Mouse (Mus musculus) ZHBTc4 (cell line): ENCODE measurements around the gene Otop3.

ENCODE experiments used
- DNase-seq: peaks from one replicate; pipeline ENCODE4 v3.0.0-alpha.2; 2011; ENCODE audit warnings: low read depth, low spot score

Otop3 gene

DNA sequence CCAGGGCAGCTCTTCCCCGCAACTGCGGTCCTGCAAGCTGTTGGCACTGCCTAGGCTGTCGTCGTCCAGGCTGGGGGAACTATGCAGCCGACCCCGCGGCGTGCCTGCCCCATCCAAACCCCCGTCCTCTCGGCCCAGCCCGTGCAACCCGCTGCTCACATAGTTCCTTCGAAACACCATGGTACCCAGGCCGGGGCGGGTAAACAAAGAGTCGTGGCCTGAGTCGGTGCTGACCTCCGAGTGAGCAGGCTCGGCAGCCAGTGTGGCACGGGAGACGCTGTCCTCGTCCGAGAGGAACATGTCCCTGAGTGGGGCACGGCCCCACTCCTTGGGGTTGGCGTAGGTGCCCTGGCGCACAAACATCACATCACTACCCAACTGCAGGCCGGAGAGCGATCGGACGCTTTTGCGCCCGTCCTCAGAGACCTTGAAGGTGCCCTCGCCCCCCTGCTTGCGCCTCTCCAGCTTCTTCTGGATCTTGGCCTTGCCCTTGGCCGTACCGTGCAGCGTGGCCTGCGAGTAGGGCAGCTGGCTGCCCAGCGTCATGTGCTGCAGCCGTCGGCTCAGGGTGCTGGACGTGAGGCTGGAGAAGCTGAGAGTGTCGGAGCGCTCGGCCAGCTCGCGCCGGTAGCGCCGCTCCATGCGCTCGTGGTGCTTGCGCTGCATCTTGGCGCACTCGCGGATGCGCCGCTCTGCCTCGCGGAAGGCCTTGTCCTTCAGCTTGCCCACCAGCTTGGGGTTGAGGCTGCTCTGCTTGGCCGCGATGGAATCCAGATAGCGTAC lies 16.1 kb upstream of the Otop3 start:
- DNase-seq, result peak; percentile 56

DNA sequence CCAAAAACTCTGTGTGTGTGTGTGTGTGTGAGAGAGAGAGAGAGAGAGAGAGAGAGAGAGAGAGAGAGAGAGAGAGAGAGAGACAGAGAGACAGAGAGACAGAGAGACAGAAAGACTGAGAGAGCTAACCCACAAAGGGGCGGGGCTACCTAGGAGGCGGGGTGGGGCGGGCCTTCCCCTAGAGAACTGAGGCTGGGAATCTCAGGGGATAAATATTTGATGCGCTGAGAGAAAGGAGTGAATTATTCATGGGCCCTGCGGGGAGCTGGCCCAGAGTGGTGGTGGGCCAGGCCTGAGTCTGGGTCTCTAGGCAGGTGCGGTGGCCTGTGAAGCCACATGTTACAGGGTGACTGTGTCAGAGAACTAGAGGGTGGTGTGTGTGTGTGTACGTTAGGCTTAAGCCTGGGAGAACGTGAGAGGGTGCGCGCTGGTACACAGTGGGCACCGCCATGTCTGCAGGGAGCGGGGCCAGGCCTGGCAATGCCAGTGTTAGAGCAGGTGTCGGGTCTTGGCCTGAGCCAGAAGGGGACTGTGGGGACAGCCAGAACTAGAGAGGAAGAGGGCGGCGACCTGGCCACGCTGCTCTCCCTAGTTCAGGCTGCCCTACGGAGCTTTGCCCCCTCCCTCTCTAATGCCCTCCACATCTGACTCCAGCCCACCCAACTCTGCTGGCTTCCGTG lies 14.7 kb upstream of the Otop3 start:
- peak; percentile 60 for DNase-seq

DNA sequence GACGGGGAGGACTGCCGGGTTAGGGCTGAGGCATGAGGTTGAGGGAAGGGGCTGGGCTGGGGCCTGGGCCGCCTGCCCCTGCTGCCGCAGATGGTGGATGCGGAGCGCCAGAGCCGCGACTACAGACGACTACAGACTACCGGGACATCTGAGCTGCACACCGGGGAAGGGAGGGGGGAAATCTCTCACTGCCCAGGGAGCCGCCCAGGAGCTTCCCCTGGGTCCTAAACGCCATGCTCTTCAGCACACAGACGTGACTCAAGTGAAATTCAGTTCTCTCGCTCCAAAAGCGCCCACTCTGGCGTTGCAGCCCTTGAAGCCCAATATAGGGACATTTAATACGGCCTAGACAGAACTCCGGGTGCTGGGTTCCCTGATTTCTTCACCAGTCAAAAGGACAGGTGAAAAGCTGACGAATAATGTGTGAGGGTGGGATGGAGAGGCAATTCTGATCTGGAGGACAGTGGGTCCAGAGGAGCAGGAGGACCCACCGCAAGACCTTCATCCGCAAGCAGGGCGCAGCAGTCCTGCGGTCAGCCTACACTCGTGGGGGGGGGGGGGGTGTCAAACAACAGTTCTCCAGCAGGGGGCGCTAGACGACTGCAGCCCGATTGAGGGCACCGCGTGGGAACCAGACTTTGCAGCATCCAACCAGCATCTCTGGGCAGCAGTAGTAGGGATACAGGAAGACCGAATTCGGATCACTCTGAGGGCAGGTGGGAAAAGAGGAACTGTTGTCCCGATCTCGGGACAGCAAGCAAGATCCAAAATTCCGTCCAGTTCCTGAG lies 12.4 kb upstream of the Otop3 start, which contains the start of gene Ush1g:
Gene Ush1g (minus strand): TSS at position 136 of the 788 bp plus-strand sequence.
- DNase-seq, result peak; percentile 80

DNA sequence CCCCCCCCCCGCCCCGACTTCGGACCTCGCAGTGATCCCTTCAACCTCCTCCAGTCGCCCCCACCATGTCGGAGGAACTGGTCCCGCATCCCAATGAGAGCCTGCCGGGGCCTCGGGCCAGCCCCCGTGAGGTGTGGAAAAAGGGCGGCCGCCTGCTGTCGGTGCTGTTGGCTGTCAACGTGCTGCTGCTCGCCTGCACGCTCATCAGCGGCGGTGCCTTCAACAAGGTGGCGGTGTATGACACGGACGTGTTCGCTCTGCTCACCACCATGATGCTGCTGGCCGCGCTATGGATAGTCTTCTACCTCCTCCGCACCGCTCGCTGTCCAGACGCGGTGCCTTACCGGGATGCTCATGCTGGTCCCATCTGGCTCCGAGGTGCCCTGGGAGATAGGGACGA lies 11.2 kb upstream of the Otop3 start:
- DNase-seq, result peak; percentile 42

DNA sequence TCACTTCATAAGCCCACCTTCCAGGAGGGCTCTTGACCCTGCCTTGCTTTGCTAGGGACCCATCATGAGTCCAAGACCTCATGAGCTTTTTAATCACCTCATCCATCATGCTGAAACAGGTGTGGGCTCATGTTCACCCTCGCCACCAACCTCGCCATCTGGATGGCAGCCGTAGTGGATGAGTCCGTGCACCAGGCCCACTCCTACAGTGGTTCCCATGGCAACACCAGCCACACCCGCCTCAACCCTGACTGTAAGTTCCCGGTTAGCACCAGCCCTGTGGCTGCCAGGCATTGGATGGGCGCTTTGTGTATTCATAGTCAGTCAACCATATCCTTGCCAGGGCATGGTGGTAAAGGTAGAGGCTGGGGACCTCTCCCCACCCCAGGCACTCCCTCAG lies 7.8 kb upstream of the Otop3 start:
- no peak for DNase-seq

DNA sequence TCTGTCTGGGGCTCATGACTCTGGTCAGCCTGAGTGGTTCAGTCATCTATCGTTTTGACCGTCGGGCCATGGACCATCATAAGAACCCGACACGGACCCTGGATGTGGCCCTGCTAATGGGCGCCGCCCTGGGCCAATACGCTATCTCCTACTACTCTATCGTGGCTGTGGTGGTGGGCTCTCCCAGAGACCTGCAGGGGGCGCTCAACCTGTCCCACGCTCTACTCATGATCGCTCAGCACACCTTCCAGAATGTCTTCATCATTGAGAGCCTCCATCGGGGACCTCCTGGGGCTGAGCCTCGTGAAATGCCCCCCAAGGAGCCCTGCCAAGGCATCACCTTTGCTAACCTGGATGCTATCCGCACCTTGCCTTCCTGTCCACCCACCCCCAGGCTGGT lies 5.2 kb upstream of the Otop3 start:
- DNase-seq, result peak; percentile 71

DNA sequence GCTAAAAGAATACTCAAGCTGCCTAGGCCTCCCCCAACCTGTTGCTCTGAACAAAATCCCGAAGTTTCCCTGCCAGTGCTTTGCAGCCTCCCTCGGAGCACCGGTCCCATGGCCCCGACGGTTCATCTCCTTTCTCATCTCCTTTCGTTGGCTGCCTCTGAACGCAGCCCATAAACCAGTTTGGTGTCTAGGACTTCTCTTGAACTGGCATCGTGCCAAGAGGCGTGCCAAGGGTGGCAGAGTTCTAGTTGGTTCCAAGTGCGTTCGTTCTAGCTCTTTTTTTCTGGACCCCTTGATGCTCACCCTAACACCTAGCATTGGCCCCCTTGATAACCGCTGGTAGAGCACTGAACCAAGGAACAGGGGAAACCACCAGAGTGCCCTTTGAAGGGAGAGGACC lies 692 bp downstream of the Otop3 start:
- no peak for DNase-seq

DNA sequence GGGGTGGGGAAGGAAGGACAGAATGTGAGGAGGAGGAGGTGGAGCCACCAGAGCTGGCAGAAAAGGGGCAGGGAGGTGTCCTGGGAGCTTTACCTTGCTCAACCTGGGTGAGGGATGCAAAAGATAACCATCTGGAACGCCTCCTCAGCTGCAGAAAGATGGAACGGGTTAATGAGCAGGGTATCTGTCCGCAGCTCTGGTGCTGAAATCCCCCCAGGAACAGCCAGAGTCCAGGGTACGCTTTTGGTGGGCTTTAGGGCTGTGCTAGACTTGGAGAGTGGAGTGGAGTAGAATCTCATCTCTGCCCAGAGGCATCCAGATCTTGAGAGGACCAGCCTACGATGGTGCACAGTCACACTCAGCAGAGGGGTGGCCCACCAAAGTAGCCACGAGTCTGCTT lies 1.6 kb downstream of the Otop3 start:
- DNase-seq, result no peak

DNA sequence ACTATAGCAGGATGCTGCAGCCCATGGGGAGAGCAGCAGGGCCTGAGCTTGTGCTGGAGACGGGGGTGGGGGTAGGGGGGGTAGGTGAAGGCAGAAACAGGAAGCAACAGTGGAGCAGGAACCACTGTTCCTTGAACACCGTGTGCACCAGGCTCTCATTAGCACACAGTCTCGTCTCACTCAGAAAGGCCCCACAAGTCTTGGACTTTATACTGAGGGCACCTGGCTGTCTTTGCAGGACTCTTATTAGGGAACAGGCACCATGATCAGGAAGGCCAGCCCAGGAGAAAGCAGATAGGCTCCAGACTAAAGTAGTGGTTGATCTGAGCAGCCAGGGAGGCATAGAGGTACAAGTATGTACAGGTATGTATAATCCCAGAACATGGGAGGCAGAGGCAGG lies 2.8 kb downstream of the Otop3 start:
- DNase-seq, result no peak

DNA sequence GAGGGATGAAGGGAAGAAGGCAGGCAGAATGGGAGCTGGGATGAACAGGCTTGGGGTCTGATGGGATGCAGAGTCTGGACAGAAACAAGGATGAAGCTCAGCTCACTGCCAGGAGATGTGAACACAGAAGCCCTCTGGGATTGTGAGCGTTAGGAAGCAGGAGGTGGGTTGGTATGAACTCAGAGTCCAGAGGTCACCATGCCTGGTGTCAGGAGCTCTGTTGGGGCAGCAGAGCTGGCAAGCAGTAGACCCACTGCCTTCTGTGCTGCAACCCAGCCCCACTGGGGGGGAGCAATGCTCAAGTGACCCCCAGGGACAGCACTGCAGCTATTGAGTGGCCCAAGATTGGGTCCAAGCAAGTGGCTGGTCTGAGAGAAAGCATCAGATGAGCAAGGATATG lies 3.3 kb downstream of the Otop3 start:
- no peak for DNase-seq

DNA sequence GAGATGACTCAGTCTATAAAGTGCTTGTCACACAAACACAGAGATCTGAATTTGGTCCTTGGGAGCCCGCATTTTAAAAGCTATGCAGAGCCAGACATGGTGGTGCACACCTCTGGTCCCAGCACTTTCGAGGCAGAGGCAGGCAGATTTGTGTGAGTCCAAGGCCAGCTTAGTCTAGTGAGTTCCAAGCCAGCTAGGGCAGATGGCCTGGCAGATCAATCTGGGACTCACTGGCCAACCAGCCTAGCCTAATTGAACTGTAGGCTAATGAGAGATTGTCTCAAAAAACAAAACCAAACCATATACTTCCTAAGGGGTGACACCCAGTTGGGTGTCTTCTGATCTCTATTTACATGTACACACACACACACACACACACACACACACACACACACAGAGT lies 6.7 kb downstream of the Otop3 start:
- no peak for DNase-seq

DNA sequence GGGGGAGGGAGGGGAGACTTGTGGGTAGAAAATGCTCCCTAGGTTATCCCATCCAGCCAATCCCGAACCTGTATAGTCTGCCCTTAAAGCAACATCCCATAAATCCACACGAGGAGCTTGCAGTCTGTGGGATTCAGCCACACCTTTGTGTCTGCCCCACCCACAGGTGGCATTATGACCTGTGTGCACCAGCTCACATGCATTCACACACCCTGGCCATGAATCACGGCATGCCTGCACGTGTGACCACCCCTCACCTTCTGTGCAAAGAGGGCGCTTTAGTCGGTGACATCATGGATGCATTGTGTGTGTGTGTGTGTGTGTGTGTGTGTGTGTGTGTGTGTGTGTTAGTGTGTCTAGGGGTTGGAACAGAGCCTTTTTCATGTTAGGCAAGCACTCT lies 7.3 kb downstream of the Otop3 start:
- no peak for DNase-seq

DNA sequence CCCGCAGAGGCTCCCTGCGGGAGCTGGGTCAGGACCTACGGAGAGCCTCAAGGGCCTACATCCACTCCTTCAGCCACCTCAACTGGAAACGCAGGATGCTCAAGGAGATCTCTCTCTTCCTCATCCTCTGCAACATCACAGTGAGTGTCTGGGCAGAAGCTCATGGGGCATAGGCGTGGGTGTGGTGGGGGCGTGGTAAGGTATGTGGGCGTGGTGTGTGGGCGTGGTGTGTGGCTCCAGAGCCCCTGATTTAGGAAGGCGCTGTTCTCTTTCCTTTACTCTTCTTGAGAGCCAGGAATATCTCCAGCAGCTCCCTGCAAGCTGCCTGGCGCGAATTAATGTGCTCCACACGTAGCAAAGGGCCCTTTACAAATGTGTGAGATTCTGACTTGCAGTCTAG lies 10.4 kb downstream of the Otop3 start:
- DNase-seq, result peak; percentile 63

DNA sequence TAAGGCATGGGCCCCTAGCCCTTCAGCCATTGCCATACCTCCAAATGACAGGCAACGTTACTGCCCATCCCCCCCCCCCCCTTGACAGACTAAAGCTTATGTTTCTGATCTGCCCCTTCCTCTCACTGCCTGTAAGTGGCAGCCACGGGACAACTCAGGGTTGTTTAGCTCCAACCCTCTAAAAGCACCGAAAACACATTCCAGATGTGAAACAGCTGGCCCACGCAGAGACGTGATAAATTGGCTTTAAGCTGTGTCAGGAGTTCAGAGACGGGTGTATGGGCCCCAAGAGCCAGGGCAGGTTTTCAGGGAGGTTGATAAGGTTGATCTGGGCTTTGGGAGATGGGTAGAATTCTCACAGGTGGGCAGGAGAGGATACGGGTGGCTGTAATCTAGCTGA lies 11.0 kb downstream of the Otop3 start:
- DNase-seq, result no peak

DNA sequence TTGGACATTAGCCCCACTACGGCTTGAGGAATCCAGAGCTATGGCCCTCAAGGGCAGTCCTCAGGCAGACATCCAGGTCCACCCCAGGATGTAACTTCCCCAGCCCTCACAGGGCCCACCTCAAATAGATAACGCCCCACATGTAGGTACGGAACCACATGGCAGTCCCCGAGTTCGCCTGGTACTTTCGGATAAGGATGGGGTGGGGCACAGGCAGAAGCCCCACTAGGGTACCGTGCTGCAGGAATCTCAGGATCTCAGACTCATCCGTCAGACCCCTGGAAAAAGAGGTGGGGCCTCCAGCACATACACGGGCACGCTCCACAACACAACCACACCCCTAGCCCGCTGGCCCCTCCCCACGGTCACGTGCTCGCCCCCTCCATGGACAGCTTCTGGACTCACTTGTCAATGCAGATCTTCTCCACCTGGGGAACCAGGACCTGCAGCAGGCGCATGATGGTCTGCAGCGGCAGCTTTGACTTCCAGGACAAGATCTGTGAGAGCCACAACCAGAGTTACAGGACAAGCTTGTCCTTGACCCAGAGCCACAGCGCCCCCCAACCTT lies 14.2 kb downstream of the Otop3 start:
- peak; percentile 79 for DNase-seq

DNA sequence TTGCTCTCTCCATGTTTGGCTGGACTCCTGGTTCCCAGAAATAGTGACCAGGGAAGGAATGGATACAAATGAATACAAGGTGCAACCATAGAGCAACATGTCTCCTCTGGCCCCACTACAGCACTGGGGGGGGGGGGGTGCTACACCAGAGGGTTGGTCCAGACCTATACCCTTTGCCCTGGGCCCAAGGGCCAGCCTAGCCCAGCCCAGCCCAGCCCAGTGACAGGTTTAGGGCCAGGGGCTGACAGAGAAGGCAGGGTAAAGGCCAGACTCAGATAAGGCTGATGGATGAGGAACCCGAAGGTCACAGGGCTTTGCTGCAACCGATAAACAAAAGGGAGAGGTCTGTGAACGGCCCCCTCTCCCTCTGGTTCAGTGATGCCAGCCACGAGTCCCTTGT lies 15.4 kb downstream of the Otop3 start:
- no peak for DNase-seq

DNA sequence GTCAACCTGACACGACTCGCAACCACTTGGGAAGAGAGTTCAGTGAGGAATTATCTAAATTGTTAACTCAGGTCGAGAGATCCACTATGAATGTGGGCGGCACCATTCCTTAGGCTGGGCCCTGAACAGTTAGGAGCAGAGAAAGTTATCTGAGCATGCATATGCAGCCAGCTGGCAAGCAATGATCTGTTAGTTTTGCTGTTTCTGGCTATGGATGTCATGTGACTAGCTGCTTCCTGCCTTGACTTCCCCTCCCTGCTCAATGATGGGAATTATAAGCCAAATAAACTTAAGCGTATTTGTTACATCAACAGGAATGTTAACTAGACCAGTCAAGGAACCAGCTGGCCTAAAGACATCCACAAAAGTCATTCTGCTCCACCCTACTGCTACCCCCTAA lies 18.8 kb downstream of the Otop3 start:
- no peak for DNase-seq

DNA sequence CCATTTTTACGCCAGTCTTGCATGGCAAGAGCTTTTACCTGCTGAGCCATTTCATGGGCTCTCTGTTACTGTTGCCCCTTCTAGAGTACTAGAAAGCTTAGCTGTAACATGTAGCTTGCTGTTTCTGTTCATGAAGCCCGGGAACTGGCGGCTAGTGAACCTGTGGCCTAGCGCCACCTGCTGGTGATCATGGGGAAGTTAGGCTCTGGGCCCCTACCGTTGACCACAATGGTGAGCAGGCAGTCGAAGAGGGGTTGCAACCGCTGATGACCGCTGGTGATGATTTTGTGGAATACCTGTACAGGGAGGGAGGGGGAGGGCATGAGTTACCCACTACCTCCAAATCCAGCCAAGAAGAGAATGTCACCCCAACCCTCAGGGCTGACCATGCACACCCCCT lies 19.7 kb downstream of the Otop3 start:
- DNase-seq, result peak; percentile 84

DNA sequence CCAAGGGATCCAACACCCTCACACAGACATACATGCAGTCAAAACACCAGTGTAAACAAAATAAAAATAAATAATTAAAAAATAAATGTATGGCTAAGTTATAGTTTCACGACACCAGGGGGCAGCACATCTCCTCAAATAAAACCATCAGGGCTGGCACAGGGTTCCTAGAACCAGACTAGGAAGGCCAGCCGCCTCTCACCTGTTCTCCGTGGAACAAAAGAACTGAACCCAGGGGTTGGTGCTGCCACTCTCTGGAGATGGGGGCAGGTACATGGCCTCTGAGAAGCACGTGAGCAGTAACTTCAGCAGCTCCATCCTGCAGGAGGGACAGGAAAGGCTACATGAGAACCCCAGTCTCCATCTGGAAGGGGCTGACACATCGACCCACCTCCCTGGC lies 23.9 kb downstream of the Otop3 start:
- DNase-seq, result peak; percentile 73

DNA sequence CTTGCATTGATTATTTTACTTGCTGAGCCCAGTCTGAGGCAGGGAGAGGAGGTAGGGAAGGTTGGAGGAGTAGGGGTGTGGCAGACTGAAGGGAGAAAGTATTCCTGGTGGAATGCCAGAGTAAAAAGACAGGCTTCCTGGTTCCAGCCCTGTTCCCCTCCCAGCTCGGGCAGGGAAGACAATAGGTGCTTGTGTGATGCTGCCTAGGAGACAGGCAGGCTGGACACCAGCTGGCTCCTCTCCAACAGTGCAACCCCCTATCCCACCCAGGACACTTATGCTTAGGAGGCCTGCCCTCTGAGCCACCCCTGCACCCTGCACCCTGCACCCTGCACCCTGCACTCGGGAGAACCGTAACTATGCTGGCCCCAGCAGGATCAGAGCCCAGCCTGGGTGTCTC lies 24.8 kb downstream of the Otop3 start:
- DNase-seq, result peak; percentile 80

DNA sequence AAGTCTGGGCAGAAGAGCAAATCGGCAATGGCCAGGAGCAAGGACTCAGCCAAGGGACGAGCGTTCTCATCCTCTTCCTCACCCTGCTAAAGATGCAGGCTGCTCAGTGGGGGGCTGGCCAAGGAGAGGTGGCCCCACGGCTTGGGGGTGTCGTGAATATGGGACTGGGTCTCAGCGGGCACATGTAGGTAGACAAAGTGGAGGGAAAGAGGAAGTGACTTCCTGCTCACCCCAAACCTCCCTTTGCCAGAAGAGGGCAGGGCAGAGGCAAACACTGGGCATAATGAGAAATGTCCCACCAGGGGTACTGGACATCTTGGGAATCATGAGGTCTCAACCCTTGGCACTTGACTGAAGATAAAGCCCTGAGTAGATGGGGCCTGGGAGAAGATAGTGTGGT lies 25.2 kb downstream of the Otop3 start:
- DNase-seq, result no peak

DNA sequence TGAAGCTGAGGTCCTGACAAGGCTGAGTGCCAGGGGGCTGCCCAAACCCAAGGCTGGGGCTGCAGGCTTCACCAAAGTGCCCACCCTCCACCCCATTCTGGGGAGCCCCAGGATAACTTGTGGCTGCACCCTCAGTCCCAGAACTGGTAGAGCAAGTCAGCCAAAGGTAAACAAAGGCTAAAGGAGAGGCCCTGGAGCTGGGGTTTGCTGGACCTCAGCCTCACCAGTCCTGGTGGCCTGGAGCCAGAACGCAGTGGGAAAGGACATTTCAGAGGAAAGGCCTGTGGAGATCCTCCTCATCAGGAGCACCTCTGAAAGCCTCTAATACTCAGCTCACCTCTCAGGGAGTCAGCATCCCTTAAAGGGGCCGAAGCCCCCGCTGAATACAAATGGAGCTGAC lies 29.6 kb downstream of the Otop3 start:
- no peak for DNase-seq
